Mouse (Mus musculus) retina, adult 2 months (tissue): ENCODE results near the gene Ap1g2.

Experiments
- DNase-seq: peaks from one replicate; pipeline ENCODE4 v3.0.0-alpha.2; 2012; ENCODE audit warnings: low read depth, low spot score

Ap1g2 gene

DNA sequence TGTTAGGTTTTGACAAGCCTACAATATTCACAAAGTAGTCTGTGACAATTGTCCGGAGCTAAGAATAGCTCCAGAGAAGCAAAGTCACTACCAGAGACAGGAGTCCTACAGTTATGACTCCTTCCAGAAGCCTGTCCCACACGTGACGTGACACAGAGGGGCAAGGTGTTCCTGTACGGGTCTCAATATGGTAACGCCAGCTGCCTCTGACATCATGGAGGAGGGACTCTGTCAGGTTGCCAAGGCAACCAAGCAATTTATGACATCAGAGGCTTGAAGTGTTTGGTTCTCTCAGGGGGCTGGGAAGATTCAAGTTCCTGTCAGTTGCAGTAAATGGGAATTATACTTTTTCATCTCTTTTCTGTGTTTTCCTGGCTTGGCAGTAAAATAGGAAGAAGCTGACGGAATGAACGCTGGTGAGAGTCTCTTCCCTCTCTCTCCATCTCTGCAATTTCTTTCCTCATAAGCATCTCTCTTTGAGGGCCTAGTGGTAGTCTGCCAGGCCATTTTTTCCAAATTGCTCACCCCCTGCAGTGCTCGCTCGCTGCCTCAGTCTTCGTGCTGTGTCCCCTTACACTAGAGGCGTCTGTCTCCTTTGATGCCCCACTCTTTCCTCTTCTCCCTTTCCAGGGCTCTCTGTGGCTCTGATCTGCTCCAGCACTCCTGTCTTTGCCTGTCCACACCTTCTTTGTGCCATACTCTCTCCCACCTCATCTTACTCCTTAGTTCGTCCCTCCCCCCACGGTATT, 17.0 kb downstream of the Ap1g2 start:
- no peak for DNase-seq

DNA sequence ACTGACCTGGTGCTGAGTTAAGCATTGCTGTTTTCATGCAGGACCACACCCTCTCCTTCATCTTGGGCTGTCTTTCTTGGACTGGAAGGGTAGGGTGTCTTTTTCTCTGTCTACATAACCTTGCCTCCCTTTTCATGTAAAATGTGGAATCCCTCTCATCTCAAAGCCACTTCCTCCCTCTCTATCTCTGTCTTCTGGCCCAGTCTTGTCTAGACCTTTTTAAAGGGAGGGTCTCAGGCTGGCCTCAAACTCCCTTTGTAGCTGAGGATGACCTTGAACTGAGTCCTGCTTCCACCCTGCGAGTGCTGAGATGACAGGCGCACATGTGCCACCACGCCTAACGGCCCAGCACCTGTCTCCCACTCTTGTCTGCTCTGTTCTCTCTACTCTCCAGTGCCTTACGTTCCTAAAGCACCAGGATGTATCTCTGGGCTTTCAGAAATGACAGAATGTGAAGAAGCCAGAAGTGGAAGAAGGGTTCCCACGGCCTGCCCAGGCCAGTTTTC, 20.3 kb downstream of the Ap1g2 start:
- no peak for DNase-seq

DNA sequence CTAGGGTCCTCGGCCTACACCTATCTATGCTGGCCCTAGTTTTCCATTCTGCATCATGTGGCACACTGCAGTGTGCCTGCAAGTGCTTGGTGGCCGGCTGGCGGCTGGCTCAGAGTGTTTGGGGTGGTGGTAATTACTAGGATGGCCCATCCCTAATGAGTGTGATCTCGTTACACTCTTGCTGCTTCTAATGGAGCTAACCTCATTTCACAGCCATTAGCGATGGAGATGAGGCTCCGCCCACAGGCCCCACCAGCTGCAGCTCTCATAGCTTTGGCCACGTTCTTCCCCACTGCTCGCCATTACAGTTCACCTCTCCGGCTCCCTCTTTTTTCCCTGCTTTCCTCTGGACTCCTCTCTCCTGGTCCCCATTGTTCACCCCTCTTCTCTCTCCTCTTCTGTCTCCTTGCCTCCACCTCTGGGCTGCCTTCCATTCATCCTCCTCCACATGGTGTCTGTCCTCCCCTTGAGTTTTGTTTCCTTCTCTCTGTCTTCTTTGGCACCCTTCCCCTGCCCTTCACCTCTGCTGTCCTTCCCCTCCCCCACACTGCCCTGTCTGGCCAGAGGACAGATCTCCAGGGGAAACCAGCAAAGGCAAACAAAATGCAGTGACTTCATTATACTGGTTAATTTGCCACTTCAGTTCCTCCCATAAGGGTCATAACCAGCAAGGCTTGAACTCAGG, 20.9 kb downstream of the Ap1g2 start:
- DNase-seq: no peak

DNA sequence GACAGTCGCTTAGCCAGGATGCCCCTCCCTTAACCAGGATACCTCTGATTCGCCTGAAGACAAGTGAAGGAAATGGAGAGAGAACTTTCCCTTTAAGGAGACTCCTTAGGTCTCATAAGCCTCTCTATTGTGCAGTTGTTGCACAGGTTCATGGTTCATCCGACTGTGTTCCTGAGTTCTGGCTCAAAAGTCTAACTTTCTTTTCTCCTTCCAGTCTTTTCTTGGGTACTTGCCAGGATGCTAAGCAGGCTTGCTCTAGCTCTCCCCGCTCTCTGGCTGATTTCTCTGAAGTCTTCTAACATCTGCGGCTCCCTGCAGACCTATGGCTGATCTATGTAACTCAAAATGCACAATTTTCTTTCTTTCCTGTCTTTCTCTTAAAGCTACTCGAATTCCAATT, 22.9 kb downstream of the Ap1g2 start:
- DNase-seq: no peak

DNA sequence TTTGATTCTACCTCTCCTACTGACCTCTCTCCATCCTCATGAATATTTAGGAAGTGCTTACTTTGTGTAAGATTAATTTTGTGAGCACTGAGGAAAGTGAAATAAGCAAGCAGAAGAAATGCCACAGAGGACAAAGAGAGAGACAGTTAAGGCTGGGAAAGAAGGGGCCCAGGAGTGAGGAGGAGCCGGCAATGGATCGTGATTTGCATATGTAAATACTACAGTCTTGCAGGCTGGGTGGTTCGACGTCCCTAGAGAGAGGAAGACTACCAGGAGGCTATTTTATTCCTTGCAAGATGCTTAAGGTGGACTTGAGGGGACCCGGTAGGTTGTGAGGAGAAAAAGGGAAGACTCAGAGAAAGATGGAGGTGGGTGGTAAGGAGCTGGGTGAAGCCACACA, 25.3 kb downstream of the Ap1g2 start:
- DNase-seq: no peak

DNA sequence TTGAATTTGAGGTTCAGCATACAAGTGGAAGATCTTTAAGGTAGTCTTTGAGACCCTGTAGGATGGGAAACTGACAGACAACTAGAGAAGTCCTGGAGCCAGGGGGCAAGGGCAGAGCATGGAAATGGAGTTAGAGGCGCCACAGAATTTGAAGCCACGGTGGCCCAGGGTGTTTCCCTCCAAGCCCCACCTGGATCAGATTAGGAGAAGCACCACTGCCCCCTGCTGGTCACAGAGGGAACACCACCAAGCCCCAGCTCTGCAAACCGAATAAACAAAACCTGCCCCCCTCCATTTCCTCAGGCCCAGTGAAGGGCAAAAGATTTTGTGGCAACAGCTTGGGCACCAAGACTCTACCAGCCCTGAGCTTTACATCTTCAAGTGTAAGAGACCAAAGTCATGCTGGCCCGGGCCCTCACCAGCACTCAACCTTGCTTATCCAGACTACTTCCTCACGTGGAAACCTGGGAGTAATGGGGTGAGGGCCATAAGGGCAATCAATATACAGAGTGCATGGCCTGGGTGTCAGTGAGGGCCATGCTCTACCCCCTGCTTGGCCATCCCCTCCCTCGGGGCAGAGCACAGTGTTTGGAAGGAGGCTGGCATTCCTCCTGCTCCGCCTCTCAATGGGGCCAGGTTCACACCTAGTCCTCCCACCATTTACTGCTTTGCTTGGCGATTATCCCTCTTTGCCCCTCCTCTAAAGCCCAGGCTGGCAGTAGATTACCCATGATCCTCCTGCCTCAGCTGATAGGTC, 27.0 kb downstream of the Ap1g2 start:
- DNase-seq: peak; percentile 59

DNA sequence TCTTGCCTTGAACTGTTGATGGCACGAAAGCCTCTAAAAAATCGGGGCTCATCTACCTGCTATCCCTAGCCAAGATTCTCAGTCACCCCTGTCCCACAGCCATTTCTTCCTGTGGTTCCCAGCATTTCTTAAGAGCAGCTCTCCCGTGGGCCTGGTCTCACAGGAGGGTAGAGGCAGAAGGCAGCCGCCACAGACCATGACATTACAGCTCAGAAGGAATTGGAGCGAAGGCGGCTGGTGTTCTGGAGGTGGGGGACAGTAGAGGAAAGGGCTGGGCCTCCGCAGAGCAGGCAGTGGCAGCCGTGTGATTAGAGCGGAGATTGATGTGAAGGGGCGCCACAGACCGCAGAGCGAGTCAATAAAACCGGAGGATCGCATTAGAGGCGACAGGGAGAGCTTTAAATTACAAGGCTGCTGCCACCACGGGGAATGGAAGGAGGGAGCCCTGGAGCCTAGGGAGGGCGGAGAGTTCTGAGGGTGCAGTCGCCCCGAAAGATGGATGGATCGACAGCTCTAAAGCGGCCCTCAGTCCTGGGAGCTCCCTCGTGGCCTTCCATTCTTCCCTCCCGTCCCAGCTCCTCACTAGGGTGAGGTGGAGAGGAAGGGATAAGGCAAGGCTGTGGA, 27.9 kb downstream of the Ap1g2 start:
- DNase-seq: no peak

DNA sequence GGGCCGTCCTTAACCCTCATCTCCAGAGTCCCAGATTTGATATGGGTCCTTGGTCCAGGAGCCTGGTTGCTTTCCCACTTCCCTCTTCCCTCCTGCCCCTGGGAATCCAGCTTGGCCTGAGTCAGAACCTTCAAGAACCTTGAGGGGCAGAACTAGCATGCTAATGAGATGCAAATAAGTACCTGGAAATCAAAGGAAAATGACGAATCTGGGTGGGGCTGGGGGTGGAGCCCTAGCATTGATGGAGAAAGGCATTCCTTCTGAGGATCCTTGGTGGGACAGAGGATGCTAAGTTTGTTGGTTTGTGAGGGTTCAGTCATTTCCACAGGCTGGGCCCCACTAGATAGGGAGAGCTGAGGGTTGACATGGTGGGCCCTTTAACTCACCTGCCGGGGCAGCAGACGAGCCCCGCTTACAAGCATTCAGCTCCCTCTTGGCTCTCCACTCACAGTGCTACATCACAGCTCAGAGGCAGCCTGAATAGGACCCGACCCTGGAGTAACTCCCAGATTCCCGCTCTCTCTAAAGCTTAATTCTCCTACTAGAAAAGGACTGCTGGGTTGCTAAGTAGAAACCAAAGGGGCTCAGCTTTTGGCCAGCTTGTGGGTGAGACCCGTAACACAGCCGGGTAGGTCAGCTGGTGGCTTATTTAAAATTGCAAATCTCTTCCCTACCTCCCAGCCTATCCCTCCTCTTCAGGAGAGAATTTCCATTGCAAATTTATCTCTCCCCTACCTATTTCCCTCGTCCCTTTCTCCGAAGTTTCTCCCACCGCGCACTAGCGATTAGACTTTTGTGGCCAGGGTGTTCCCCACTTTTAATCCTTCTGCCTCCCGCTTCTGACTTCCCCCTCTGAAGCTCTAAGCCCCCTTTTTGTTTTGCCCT, 28.7 kb downstream of the Ap1g2 start:
- DNase-seq: no peak

DNA sequence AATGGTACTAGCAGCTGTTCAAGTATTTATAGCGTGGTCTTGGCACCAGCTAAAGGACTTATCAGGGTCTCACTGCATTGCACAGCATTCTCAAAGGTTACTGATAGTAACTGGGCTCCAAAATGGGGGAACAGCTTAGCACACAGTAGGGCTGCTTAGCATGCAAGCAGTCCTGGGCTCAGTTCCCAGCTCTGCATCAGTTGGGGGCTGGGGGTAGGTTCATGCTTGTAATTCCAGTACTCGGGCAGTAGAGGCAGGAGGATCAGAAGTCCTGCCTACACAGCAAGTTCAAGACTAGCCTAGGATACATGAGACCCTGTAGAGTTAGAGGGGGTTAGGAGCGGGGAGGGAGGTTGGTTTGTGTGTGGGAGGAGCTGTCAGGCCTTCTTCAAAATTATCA, 29.4 kb downstream of the Ap1g2 start:
- no peak for DNase-seq

DNA sequence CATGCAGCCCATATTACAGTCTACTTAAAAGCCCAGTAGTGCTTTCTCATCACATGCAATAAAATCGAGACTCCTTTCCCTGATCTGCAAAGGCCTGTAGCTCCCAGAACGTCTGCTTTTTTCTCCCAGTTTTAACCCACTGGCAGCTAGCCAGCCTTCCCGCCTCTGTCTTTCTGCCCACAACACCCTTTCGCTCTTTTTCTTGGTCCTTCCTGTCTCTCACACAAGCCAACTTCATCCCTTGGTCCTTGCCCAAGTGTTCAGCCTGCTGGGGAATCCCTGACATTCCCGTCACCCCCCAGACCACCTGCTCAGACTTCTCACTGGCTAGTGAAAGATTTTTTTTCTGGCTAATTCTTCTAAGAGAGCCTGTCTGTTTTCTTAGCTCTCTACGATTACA, 30.2 kb downstream of the Ap1g2 start:
- no peak for DNase-seq

DNA sequence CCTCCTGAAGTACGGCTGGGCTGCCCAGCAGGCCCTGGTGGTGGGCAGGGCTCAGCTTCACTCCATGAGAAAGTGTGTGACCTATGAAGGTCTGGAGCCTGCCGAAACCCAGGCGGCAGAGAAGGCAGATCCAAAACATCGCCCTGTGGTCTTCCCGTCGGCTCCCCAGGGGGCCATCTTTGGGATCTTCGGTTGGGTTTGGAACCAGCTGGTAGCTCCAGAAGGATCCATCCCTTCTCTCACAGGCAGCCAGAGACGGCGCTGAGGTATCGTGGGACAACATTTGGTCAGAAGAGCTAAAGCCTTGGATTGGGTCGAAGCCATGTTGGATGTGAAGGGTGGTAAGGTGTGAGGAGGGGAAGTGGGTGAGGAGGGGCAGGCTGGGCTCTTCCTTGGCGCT, 32.0 kb downstream of the Ap1g2 start:
- DNase-seq: no peak

DNA sequence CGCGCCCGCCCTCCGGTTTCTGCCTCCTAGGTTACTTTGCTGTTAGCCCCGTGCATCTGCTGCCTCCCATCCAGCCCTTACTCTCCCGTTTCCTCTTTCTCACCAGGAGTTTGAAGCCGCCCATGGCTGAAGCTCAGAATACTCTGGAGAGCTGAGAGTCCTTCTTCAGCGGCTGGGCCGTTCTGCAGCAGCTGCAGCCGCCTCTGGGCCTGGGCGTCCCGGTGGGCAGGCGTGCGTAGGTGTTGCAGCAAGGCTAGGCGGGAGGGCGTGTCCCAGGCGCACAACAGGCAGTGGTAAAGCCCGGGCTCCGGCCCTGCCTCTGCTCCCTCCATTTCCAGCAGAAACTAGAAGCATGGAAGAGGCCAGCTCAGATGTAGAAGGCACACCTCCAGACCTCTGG, 34.6 kb downstream of the Ap1g2 start:
- DNase-seq: no peak

DNA sequence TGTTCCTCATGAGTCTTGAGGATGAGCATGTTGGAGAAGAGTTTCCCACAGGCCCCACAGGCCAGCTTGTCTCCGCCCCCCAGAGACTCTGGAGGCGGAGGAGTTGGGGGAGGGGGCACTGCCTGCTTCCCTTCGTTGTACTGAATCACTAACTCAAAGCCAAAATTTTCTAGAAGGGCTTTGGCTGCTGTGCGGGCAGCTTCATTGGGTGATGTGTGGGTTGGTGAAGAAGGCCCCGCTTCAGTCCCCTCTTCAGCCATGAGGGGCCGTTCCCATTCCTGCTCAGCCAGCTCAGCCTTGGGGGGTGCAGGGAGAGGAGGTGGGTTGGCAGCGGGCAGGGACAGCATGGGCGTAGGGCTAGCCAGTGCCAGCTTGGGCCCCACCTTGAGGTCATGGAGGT, 40.4 kb downstream of the Ap1g2 start:
- DNase-seq: no peak

DNA sequence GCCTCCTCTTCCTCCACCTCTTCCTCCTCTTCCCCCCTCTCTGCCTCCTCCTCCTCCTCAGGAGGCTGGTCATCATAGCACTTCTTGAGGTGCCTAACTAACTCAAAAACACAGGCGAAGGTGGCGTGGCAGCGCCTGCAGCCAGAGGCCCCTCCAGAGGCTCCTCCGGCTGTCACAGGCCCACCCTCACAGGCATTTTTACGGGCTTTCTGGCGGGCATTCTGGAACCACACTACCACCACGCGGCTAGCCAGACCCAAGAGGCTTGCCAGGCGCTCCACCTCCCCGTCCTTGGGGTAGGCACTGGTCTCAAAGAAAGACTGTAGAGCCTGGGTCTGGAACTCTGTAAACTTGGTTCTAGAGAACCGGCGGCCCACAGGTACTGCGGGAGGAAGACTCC, 41.0 kb downstream of the Ap1g2 start:
- no peak for DNase-seq

DNA sequence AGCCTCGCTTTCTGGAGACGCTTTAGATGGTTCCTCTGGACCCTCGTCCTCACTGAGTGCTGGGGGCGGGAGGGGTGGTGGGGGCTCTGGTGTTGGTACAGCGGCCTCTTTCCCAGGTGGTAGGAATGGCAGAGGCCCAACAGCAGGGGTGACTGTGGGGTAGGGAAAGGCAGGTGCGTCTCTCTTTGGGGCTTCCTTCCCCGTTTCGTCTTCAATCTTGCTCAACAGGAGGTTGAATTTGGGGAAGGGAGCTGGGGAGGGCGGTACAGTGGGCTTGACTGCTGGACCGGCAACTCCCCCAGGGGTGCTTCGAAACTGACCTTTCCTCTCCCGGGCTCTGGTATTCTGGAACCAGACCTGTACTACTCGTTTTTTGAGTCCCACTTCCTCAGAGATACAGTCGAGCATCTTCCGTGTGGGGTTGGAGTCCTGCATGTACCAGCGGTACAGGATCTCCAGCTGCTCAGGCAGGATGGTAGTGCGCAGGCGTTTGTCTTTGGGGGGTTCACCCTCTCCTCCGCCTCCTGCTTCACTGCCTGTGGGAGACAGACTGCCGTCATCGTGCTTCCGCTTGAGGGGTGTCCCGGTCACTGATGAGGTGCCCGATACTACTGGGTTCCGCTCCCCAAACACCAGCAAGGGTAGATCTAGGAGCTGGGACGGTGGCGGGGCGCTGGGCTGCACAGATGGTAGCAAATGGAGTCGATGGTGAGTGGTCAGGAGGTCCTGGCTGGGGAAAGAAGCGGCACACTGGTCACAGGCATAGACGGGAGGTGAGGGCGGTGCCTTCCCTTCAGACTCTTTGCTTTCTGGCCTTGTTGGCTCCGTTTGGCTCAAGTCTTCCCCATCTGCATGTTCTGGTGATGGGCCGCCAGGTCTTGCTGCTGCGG, 41.7 kb downstream of the Ap1g2 start:
- DNase-seq: no peak

DNA sequence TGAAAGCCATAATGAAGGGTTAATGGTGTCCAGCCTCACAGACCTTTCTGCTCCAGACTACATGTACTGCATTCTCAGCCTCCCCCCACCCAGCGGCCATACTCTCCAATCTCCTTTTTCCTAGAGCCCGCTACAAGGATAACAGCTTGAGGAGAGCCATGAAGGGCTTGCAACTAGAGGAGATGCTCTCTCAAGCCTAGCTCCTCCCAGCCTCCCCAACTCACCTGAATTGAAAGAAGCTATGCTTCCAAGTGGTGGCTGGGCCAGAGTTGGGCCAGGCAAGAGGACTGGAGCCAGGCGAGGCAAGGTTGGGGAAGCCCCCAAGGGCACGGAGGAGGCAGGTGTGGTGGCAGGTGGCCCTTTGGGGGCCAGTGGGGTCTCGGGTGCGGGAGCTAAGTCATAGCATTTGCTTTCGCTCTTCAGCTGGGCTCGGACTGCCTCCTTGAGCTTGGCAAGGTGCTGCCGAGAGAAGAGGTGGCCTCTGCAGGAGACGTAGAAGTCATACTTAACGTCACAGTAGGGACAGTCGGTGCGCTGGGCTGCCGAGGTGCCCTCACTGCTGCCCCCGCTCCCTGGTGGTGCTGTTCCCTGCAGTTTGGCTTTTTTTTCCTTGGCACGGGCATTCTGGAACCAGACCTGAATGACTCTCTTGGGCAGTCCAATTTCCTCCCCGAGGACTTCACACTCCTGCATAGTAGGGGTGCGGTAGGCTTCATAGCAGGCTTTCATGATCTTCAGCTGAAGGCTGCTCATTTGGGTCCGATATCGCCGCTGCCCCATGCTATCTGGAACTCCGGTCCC, 42.6 kb downstream of the Ap1g2 start:
- no peak for DNase-seq

DNA sequence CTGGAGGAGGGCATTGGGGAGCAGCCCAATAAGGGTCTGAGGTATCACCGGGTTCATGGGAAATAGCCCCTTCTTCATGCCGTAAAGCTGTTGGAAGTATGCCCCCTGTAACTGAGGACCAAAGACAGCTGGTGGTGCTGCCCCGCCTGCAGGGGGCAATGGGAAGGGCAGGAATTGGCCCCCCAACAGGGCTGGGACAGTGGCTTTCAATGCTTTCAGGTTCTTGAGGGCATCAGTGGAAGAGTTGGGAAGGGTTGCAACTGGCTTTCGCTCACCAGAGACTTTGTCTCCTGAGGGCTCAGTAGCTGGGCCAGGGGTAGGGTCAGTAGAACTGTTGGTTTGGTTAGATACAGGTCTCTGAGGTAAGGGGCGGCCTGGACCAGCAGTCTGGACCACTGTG, 43.3 kb downstream of the Ap1g2 start:
- DNase-seq: no peak

DNA sequence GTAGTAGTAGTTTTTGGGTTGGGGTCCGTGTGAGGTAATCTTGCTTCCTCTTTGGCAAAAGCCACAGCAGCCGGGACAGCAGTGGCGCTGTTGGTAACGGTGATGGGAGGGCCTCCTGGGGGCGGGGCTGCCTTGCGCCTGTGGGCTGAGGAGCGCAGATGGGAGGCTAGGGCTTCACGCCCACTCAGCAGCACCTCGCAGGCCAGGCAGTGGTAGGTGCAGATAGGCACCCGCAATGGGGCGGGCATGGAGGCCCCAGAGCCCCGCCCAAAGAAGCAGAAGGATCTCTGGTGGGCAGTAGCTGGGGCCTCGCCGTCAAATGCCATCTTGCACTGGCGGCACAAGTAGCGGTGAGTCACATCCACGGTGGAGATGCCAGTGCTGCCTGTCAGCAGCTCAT, 43.8 kb downstream of the Ap1g2 start:
- no peak for DNase-seq

DNA sequence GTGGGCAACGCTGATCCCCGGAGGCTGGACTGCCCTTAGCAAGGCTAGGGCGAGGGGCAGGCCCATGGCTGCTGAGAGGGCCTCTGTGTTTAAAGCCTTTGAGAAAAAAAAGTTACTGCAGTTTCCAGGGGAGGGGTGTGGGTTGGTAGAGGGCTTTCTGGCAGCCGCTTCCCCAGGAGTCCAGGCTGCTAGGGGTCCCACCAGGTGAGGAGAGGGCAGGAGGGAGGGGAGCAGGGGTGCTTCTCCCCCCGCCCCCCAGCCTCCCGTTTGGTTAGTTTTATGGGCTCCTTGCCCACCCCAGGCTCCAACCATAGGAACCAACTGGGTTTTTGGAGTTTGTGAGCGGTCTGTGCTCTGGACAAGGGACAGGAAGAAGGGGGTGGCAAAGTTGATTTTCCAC, 44.5 kb downstream of the Ap1g2 start:
- DNase-seq: no peak
